Mouse (Mus musculus) midbrain, embryonic 12.5 days (tissue): ENCODE data around the gene Ttl. TPM values are rescaled to one million over a fixed set of nuclear protein-coding genes. Genes with fewer than 3 reads are reported as not detected.

Experiments used
- ATAC-seq: fragments of 200-750 bp; cut with Nextera tagmentation; 2 replicates; pipeline ENCODE4 v1.8.0; 2017; ENCODE audit warnings: low read depth, moderate TSS enrichment, moderate library complexity; ENCODE audit not compliant: low FRiP score
- H3K27ac ChIP-seq: fragments of 300-500 bp; sonication (generic); replicated peaks from 2 replicates; pipeline ENCODE4 v1.5.1; 2016; ENCODE audit warnings: mild to moderate bottlenecking
- H3K27me3 ChIP-seq: fragments of 300-500 bp; sonication (generic); 2 replicates; pipeline ENCODE4 v1.6.1; 2016; ENCODE audit warnings: mild to moderate bottlenecking
- H3K36me3 ChIP-seq: fragments of 300-500 bp; sonication (generic); 2 replicates; pipeline ENCODE4 v1.6.1; 2016
- H3K4me1 ChIP-seq: fragments of 300-500 bp; sonication (generic); 2 replicates; pipeline ENCODE4 v1.6.1; 2016
- H3K4me2 ChIP-seq: fragments of 300-500 bp; sonication (generic); replicated peaks from 2 replicates; pipeline ENCODE4 v1.6.1; 2016; ENCODE audit warnings: mild to moderate bottlenecking, moderate library complexity
- H3K4me3 ChIP-seq: fragments of 300-500 bp; sonication (generic); 2 replicates; pipeline ENCODE4 v1.5.1; 2016; ENCODE audit warnings: mild to moderate bottlenecking
- H3K9ac ChIP-seq: fragments of 300-500 bp; sonication (generic); replicated peaks from 2 replicates; pipeline ENCODE4 v1.6.1; 2016; ENCODE audit warnings: mild to moderate bottlenecking, moderate library complexity
- H3K9me3 ChIP-seq: fragments of 300-500 bp; sonication (generic); 2 replicates; pipeline ENCODE4 v1.6.1; 2016; ENCODE audit warnings: mild to moderate bottlenecking
- WGBS: fragments of 180-500 bp; shearing (Covaris S2); methylation state at CpG from one replicate; pipeline ENCODE4 v1.1.7; 2016; 5-methylcytosine and 5-hydroxymethylcytosine counted together
- polyA plus RNA-seq: library from polyadenylated mRNA; unstranded; fragments of >200 nt; fragmentation: Nextera tagmentation; extraction: Ambion mirVana; gene quantifications from 2 replicates; pipeline ENCODE4 v1.2.1, GENCODE M21; 2016

Ttl gene
- polyA plus RNA-seq, 1 experiment from 2014 or later = 16.8 TPM

DNA sequence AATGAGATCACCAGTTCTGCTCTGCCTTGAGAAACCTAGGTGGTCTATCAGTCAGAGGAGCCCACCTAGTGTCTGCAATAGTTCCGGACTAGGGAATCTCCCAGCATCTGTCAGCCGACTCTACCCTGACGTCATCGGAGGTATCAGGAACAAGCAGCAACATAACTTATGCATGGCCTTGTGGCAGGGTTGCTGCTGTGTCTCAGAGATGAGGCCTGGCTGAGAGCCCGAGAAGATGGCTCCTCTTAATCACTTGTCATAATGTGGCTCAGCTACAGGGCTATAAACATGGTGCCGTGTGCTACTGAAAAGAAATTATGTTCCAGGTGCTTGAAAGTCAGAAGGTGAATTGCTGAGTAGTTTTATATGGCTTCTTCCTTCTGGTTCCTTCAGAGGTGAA is 10.0 kb upstream of the Ttl start:
- WGBS = 93% methylated on average over 6 of the region's 6 CpGs
- no peaks in the 10 kb centered on the region for H3K4me1 ChIP-seq
- H3K4me2 ChIP-seq = no peak overlapping the region
- no peak overlapping the region for H3K4me3 ChIP-seq
- ATAC-seq = no peak
- no peaks in the 10 kb centered on the region for H3K9me3 ChIP-seq
- no peaks in the 10 kb centered on the region for H3K36me3 ChIP-seq
- H3K27me3 ChIP-seq = no peaks in the 10 kb centered on the region
- H3K9ac ChIP-seq = no peak overlapping the region
- H3K27ac ChIP-seq = no peak overlapping the region

DNA sequence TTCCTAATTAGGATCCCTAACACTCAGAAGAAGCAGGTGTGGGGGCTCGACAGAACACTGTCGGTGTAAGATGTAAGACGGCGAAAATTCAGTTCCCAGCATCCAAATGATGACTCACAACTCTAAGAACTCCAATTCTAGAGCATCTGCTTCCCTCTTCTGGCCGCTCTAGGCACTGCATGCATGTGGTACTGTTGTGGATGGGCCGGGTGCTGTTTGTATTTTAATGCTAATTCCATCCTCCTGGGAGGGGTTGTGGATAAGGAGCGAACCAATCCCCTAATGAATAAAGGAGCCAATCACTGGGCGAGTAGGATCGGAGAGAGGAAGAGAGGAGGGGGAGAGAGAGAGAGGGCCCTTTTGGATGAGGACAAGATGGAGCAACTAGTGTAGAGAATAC is 9.1 kb upstream of the Ttl start:
- 36% methylated on average over 9 of the region's 9 CpGs for WGBS
- H3K4me1 ChIP-seq = no peaks in the 10 kb centered on the region
- no peak overlapping the region for H3K4me3 ChIP-seq
- no peak for ATAC-seq
- no peak overlapping the region for H3K4me2 ChIP-seq
- H3K36me3 ChIP-seq = no peaks in the 10 kb centered on the region
- no peak overlapping the region for H3K9ac ChIP-seq
- H3K27ac ChIP-seq = no peak overlapping the region
- no peaks in the 10 kb centered on the region for H3K27me3 ChIP-seq
- no peaks in the 10 kb centered on the region for H3K9me3 ChIP-seq

- Histone ChIP-seq H3K27me3 (no peaks in the 10 kb centered on the region), H3K9me3 (no peaks in the 10 kb centered on the region), H3K4me1 (no peaks in the 10 kb centered on the region), H3K4me3 (no peak overlapping the region), H3K36me3 (no peaks in the 10 kb centered on the region), H3K27ac (no peak overlapping the region), H3K4me2 (no peak overlapping the region), H3K9ac (no peak overlapping the region)
- 96% methylated on average over 8 of the region's 8 CpGs for WGBS
- ATAC-seq = no peak
These were observed 8.5 kb upstream of the Ttl start for GRCm38 (mm10) chr2:129057256-129057655.

DNA sequence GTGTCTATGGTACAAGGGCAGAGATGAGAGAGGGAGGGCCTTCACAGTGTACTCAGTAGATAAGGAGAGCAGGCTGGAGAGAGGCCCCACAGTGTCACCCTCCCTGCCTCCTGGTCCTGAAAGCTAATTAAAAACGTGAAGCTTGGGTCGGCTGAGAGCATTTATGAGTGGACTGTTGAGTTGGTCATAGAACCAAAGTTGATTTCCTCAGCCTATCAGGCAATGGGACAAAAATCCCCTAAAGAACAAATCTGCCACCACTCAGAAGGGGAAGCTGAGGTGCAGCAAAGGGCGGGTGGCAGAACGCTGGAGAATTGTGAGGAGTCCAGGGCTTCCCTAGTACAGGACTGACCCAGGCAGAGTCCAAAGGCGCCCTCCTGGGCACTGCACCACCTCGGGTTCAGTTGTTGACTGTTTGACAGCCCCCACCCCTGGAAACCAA is 7.8 kb upstream of the Ttl start:
- ATAC-seq = no peak

DNA sequence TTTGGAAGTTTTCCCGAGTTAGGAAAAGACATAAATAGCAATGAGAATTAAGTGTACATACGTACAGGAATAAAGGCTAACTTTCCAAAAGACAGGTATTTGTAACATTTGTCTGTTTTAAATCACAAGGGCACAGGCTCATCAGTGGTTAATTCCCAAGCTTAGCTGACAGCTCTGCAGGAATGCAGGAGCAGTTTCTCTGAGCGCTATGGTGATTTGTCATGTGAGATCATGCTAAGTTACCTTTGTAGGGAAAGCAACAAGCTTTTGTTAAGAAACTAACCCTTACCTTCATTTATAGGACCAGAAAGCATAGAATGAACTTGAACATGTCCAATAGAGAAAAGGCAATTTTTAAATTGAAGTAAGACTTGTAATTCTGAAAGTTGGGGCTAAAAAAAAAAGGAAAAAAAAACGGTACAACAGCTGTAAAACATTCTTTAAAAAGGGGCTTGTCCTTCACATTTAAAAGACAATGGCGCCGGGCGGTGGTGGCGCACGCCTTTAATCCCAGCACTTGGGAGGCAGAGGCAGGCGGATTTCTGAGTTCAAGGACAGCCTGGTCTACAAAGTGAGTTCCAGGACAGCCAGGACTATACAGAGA is 4.2 kb upstream of the Ttl start:
- Histone ChIP-seq H3K4me1 (peaks cover 6% of the 10 kb centered on the region), H3K27me3 (no peaks in the 10 kb centered on the region), H3K9ac (no peak overlapping the region), H3K36me3 (no peaks in the 10 kb centered on the region), H3K9me3 (no peaks in the 10 kb centered on the region), H3K4me3 (no peak overlapping the region), H3K4me2 (no peak overlapping the region), H3K27ac (no peak overlapping the region)
- no peak for ATAC-seq
- 80% methylated on average over 10 of the region's 10 CpGs for WGBS

More for the DNA sequence above, 7.8 kb upstream of the Ttl start:
- no peaks in the 10 kb centered on the region for H3K27me3 ChIP-seq
- H3K4me2 ChIP-seq = no peak overlapping the region
- H3K27ac ChIP-seq = no peak overlapping the region
- H3K36me3 ChIP-seq = no peaks in the 10 kb centered on the region
- WGBS = 88% methylated on average over 6 of the region's 6 CpGs
- no peak overlapping the region for H3K9ac ChIP-seq
- H3K4me3 ChIP-seq = no peak overlapping the region
- no peaks in the 10 kb centered on the region for H3K9me3 ChIP-seq
- no peaks in the 10 kb centered on the region for H3K4me1 ChIP-seq

DNA sequence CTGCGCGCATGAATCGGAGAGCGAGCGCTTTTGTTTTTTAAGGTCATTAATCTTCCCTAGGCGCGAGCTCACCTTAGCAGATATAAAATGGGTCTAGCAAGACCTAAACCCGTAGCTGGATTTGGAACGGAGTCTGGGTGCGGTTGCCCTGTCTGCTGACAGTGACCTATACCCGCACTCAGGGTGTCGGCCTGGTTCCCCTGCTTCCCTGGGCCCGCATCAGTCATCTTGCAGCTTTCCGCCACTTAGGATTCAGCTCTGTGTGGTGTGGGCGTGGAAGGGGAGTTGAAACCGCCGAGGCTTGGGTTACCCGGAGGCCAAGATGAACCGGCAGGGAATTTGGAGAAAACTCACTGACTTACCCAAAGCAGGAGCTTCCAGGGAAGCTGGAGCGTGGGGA is 584 bp downstream of the Ttl start:
- H3K27ac ChIP-seq = peak overlapping the region; percentile 72; the same call in 1 of the 2 replicates
- peak; percentile 52 for ATAC-seq
- WGBS = 1% methylated on average over 20 of the region's 20 CpGs

GRCm38 (mm10) chr2:129070296-129070695 is 4.6 kb downstream of the Ttl start:
- no peaks in the 10 kb centered on the region for H3K9me3 ChIP-seq
- no peak for ATAC-seq
- H3K4me1 ChIP-seq = peaks cover 13% of the 10 kb centered on the region
- no peaks in the 10 kb centered on the region for H3K27me3 ChIP-seq
- no peak overlapping the region for H3K4me3 ChIP-seq
- no peak overlapping the region for H3K9ac ChIP-seq
- no peak overlapping the region for H3K4me2 ChIP-seq
- 91% methylated on average over 3 of the region's 3 CpGs for WGBS
- 0 out of 2 replicates have a peak, but pooled peaks cover 5% of the 10 kb centered on the region for H3K36me3 ChIP-seq
- H3K27ac ChIP-seq = no peak overlapping the region

More for the DNA sequence above, 584 bp downstream of the Ttl start:
- Histone ChIP-seq H3K4me3 (peak overlapping the region; percentile 78), H3K9me3 (no peaks in the 10 kb centered on the region), H3K4me1 (peaks cover 16% of the 10 kb centered on the region), H3K4me2 (peak overlapping the region; percentile 75), H3K9ac (peak overlapping the region; percentile 73), H3K36me3 (0 out of 2 replicates have a peak, but pooled peaks cover 5% of the 10 kb centered on the region), H3K27me3 (no peaks in the 10 kb centered on the region)

GRCm38 (mm10) chr2:129078313-129078712 is 12.6 kb downstream of the Ttl start:
- H3K4me3 ChIP-seq = no peak overlapping the region
- H3K36me3 ChIP-seq = peaks cover 43% of the 10 kb centered on the region
- H3K4me2 ChIP-seq = no peak overlapping the region
- 84% methylated on average over 3 of the region's 3 CpGs for WGBS
- no peaks in the 10 kb centered on the region for H3K4me1 ChIP-seq
- no peaks in the 10 kb centered on the region for H3K9me3 ChIP-seq
- no peaks in the 10 kb centered on the region for H3K27me3 ChIP-seq
- ATAC-seq = no peak
- H3K27ac ChIP-seq = no peak overlapping the region
- H3K9ac ChIP-seq = no peak overlapping the region

DNA sequence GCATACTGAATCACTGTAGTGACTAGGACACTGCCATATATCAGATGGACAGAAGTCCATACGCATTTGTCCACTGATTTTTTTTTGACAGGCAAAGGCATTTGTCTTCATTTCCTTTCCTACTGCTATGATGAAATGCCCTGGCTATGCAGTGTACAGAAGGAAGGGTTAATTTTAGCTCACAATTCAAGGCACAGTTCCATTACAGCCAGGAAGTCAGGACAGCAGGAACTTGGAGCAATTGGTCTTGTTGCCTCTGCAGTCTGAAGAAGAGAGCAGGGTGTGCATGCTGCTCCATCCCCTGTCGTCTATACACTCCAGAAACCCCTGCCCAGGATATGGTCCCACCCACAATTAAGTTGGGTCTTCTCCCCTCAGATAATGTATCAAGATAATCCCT is 13.5 kb downstream of the Ttl start:
- Histone ChIP-seq H3K4me1 (no peaks in the 10 kb centered on the region), H3K27me3 (no peaks in the 10 kb centered on the region), H3K9ac (no peak overlapping the region), H3K27ac (no peak overlapping the region), H3K4me3 (no peak overlapping the region), H3K36me3 (peaks cover 43% of the 10 kb centered on the region), H3K9me3 (no peaks in the 10 kb centered on the region), H3K4me2 (no peak overlapping the region)
- ATAC-seq = no peak
- WGBS = 87% methylated on average over 2 of the region's 2 CpGs

DNA sequence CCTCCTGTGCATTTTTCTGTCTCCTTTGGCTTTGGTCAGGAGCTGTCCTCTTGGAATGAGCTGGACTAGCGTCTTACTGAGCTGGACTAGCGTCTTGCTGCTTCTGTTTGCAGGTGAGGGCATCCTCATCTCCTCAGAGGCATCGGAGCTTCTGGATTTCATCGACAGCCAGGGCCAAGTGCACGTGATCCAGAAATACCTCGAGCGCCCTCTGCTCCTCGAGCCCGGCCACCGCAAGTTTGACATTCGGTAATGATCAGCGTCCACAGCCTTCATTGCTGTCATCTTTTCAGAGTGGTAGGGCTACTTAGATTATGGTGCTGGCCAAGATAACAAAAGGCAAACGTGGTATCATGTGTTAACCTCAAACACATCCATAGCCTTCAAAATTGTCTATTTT is 15.4 kb downstream of the Ttl start:
- Histone ChIP-seq H3K4me1 (no peaks in the 10 kb centered on the region), H3K36me3 (peaks cover 50% of the 10 kb centered on the region)

DNA sequence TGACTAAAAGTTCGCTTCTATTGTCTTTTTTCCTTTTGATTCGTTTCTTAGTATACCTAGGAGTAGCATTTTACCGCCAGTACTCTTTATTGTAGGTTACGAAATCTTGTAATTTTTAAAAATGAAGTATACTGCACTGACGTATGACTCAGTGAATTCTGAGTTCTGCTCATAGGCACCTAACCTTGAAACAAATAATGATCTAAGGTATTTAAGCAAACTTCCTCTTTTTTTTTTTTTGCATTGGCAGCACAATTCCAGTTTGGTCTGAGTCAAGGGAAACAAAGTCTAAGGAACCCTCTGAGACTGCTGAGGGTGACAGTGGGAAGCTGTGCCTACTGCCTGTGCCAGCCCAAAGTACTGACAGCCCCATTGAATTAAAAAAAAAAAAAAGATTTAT is 17.8 kb downstream of the Ttl start:
- Histone ChIP-seq H3K27ac (no peak overlapping the region), H3K4me1 (no peaks in the 10 kb centered on the region), H3K9ac (no peak overlapping the region), H3K36me3 (peaks cover 37% of the 10 kb centered on the region), H3K4me3 (no peak overlapping the region), H3K4me2 (no peak overlapping the region), H3K9me3 (no peaks in the 10 kb centered on the region), H3K27me3 (no peaks in the 10 kb centered on the region)
- 90% methylated on average over 5 of the region's 5 CpGs for WGBS
- no peak for ATAC-seq

More for the DNA sequence above, 15.4 kb downstream of the Ttl start:
- Histone ChIP-seq H3K27ac (no peak overlapping the region), H3K4me3 (no peak overlapping the region), H3K9ac (no peak overlapping the region), H3K9me3 (no peaks in the 10 kb centered on the region), H3K27me3 (no peaks in the 10 kb centered on the region), H3K4me2 (no peak overlapping the region)
- ATAC-seq = no peak
- WGBS = 78% methylated on average over 13 of the region's 13 CpGs

- no peak overlapping the region for H3K4me2 ChIP-seq
- 51% methylated on average over 2 of the region's 2 CpGs for WGBS
- no peak overlapping the region for H3K27ac ChIP-seq
- H3K4me3 ChIP-seq = no peak overlapping the region
- peaks cover 44% of the 10 kb centered on the region for H3K36me3 ChIP-seq
- ATAC-seq = no peak
- no peaks in the 10 kb centered on the region for H3K27me3 ChIP-seq
- no peak overlapping the region for H3K9ac ChIP-seq
- H3K9me3 ChIP-seq = no peaks in the 10 kb centered on the region
- H3K4me1 ChIP-seq = no peaks in the 10 kb centered on the region
These were observed 19.2 kb downstream of the Ttl start for GRCm38 (mm10) chr2:129084959-129085358.

GRCm38 (mm10) chr2:129087520-129087919 is 21.8 kb downstream of the Ttl start:
- Histone ChIP-seq H3K4me1 (no peaks in the 10 kb centered on the region), H3K4me2 (no peak overlapping the region), H3K27me3 (no peaks in the 10 kb centered on the region), H3K27ac (no peak overlapping the region), H3K36me3 (peaks cover 53% of the 10 kb centered on the region), H3K9ac (no peak overlapping the region), H3K9me3 (no peaks in the 10 kb centered on the region), H3K4me3 (no peak overlapping the region)
- WGBS = 93% methylated on average over 1 of the region's 1 CpGs
- ATAC-seq = no peak
